Mouse (Mus musculus): ENCODE results near the gene Trmo.

GRCm38 (mm10) chr4:46347141-46347540, 42.1 kb downstream of the Trmo start:
- TF ChIP-seq CTCF (IDR thresholded peaks at IDR 0.05; ENCODE audit: low read depth) (no peak), EP300 (optimal IDR thresholded peaks at IDR 0.05) (no peak)
